Comparison of ENCODE assay signal across 8 mouse cellular contexts in genomic region chr5:137583670-137584169, GRCm38 (mm10). TPM values are rescaled to one million over a fixed set of nuclear protein-coding genes. Genes with fewer than 3 reads are reported as not detected.
DNase-seq lines count a peak whose midpoint lies in the region; TF ChIP-seq lines count a peak whose summit lies in the region.

No protein-coding gene starts in this region.

- intact Hi-C loops in heart, adult 2 months (cut with DNase I) = loop anchor here (5.0 kb wide), 1 partner anchor 174 kb away; no protein-coding TSS in a partner anchor

- TF ChIP-seq EP300 in heart, adult 2 months (IDR thresholded peaks at IDR 0.05; ENCODE audit: insufficient read depth, low read depth, low read length) = no peak

- no peaks in the 10 kb centered on the region for H3K79me2 ChIP-seq in heart, adult 2 months (replicated peaks; ENCODE audit: control insufficient read depth, insufficient read depth, low read length)

- H3K4me3 ChIP-seq in heart, adult 2 months = peak overlapping the region; percentile 34; the same call in 1 of the 2 replicates

- H3K9ac ChIP-seq in heart, adult 2 months (ENCODE audit: low read depth, low read length) = peak overlapping the region; percentile 9

- H3K27me3 ChIP-seq in heart, adult 2 months (ENCODE audit: control insufficient read depth, insufficient read depth, low read length) = 0 out of 2 replicates have a peak, but pooled peaks cover 3% of the 10 kb centered on the region

- WGBS in heart, adult 2 months = 10% methylated on average over 27 of the region's 27 CpGs

- DNase-seq in adrenal gland, postnatal 14 days = peak; percentile 43
- no peak for DNase-seq in adrenal gland, postnatal 36 days
- DNase-seq in ZHBTc4 (ENCODE audit: low read depth, low spot score) = peak; percentile 40
- peak; percentile 41 to 45 for DNase-seq in heart, adult 2 months
- peak; percentile 66 for DNase-seq in layer of hippocampus, adult 9-11 months
- DNase-seq in lung, postnatal 10 days = peak; percentile 67
- DNase-seq in right cerebral cortex, postnatal 4 days = peak; percentile 76
- no peak for DNase-seq in urinary bladder, postnatal 36 days (ENCODE audit: low spot score in 2 of 2)

- TF ChIP-seq POLR2A in heart, adult 2 months (IDR thresholded peaks at IDR 0.05; ENCODE audit: insufficient read depth, low read depth, low read length) = no peak

- no peaks in the 10 kb centered on the region for H3K36me3 ChIP-seq in heart, adult 2 months (ENCODE audit: control insufficient read depth, insufficient read depth, low read length)

- TF ChIP-seq CTCF in heart, adult 2 months (IDR thresholded peaks at IDR 0.05) = no peak

- no peak overlapping the region for H3K27ac ChIP-seq in heart, adult 2 months

- no peaks in the 10 kb centered on the region for H3K4me1 ChIP-seq in heart, adult 2 months (ENCODE audit: control insufficient read depth, insufficient read depth, low read length)

RNA-seq across cellular contexts. Expression of gene Tfr2, which starts 14.1 kb away (rescaled TPM):
- 1.4 and 26.4 TPM in 2 replicates for total RNA-seq in adrenal gland, postnatal 14 days (2021)
- 1 to 10 TPM in 1 of 2 experiments, under 1 TPM in 1; 0.95 to 1.1 TPM for total RNA-seq in adrenal gland, postnatal 36 days (2021)
- total RNA-seq in heart, adult 2 months (2021) = under 1 TPM in 1 of 2 experiments, not detected in 1; 0.09 TPM
- polyA plus RNA-seq in heart, adult 2 months (2012; rRNA removed) = 0.29 and 0.35 TPM in 2 replicates

RNA-seq across cellular contexts. Expression of gene Mospd3, which starts 17.1 kb away (rescaled TPM):
- 42.5 and 44.9 TPM in 2 replicates for total RNA-seq in adrenal gland, postnatal 14 days (2021)
- total RNA-seq in adrenal gland, postnatal 36 days (2021) = 10 to 100 TPM; 45.6 to 47.8 TPM
- 10 to 100 TPM; 10.7 to 16.3 TPM for total RNA-seq in heart, adult 2 months (2021)
- polyA plus RNA-seq in heart, adult 2 months (2012; rRNA removed) = 20.7 and 32.3 TPM in 2 replicates

RNA-seq across cellular contexts. Expression of gene Pcolce, which starts 29.9 kb away (rescaled TPM):
- 414 and 471 TPM in 2 replicates for total RNA-seq in adrenal gland, postnatal 14 days (2021)
- total RNA-seq in adrenal gland, postnatal 36 days (2021) = 100 to 1,000 TPM; 874 to 904 TPM
- total RNA-seq in heart, adult 2 months (2021) = 10 to 100 TPM; 35.9 to 50.8 TPM
- 87.0 and 109 TPM in 2 replicates for polyA plus RNA-seq in heart, adult 2 months (2012; rRNA removed)

RNA-seq across cellular contexts. Expression of gene Actl6b, which starts 30.4 kb away (rescaled TPM):
- 2.8 and 3.8 TPM in 2 replicates for total RNA-seq in adrenal gland, postnatal 14 days (2021)
- total RNA-seq in adrenal gland, postnatal 36 days (2021) = 1 to 10 TPM; 2.6 to 3.3 TPM
- not detected for total RNA-seq in heart, adult 2 months (2021)
- polyA plus RNA-seq in heart, adult 2 months (2012; rRNA removed) = 0.32 TPM in 1 of 2 replicates, not detected in the other

RNA-seq across cellular contexts. Expression of gene Fbxo24, which starts 45.1 kb away (rescaled TPM):
- 0.38 and 0.85 TPM in 2 replicates for total RNA-seq in adrenal gland, postnatal 14 days (2021)
- 1 to 10 TPM in 1 of 2 experiments, under 1 TPM in 1; 0.93 to 1.7 TPM for total RNA-seq in adrenal gland, postnatal 36 days (2021)
- under 1 TPM; 0.13 to 0.34 TPM for total RNA-seq in heart, adult 2 months (2021)
- 0.29 and 0.35 TPM in 2 replicates for polyA plus RNA-seq in heart, adult 2 months (2012; rRNA removed)

Comparison
In these comparisons a context has a peak if more than half of its experiments do, and no peak if none do; other contexts are left out.
1. DNase-seq: peak in adrenal gland, postnatal 14 days (single experiment), ZHBTc4 (single experiment), heart, adult 2 months (2 of 2), layer of hippocampus, adult 9-11 months (single experiment), lung, postnatal 10 days (single experiment) and right cerebral cortex, postnatal 4 days (single experiment); none in adrenal gland, postnatal 36 days (0 of 2) and urinary bladder, postnatal 36 days (0 of 2).